Mouse (Mus musculus) embryo, embryonic 11.5 days (tissue): ENCODE results near the gene Def8.
"Not testable (repeated sequence)": the region's sequence is repeated elsewhere in the genome, so short reads cannot be mapped to it uniquely, and the experiment has no call there.

Experiments used
- DNase-seq: peaks from one replicate; pipeline ENCODE4 v3.0.0-alpha.2; 2012; ENCODE audit warnings: low read depth, low spot score

Gene Def8

GRCm38 (mm10) chr8:123432381-123432780 is 9.1 kb downstream of the Def8 start:
- no peak for DNase-seq

- not testable (repeated sequence) for DNase-seq
Measured at GRCm38 (mm10) chr8:123433241-123433974, 10.1 kb downstream of the Def8 start.

- DNase-seq = no peak
Measured at GRCm38 (mm10) chr8:123441788-123442187, 18.5 kb downstream of the Def8 start.

- no peak for DNase-seq
Measured at GRCm38 (mm10) chr8:123442351-123442750, 19.0 kb downstream of the Def8 start.

GRCm38 (mm10) chr8:123442871-123443575 is 19.7 kb downstream of the Def8 start:
- DNase-seq = peak; percentile 85

- no peak for DNase-seq
Measured at GRCm38 (mm10) chr8:123443576-123443921, 20.2 kb downstream of the Def8 start.

- no peak for DNase-seq
Measured at GRCm38 (mm10) chr8:123444131-123444530, 20.8 kb downstream of the Def8 start.

GRCm38 (mm10) chr8:123445981-123446380 is 22.7 kb downstream of the Def8 start:
- DNase-seq = no peak

GRCm38 (mm10) chr8:123446799-123447198 is 23.5 kb downstream of the Def8 start:
- DNase-seq = no peak

- DNase-seq = no peak
Measured at GRCm38 (mm10) chr8:123450783-123451182, 27.5 kb downstream of the Def8 start.

- not testable (repeated sequence) for DNase-seq
Measured at GRCm38 (mm10) chr8:123451747-123452146, 28.4 kb downstream of the Def8 start.

- DNase-seq = no peak
Measured at GRCm38 (mm10) chr8:123452149-123452548, 28.8 kb downstream of the Def8 start.

- no peak for DNase-seq
Measured at GRCm38 (mm10) chr8:123453291-123453690, 30.0 kb downstream of the Def8 start.

- no peak for DNase-seq
Measured at GRCm38 (mm10) chr8:123453951-123454350, 30.6 kb downstream of the Def8 start.

- DNase-seq = no peak
Measured at GRCm38 (mm10) chr8:123454559-123454958, 31.2 kb downstream of the Def8 start.

GRCm38 (mm10) chr8:123463651-123464050 is 40.3 kb downstream of the Def8 start:
- DNase-seq = no peak

GRCm38 (mm10) chr8:123467476-123467875 is 44.1 kb downstream of the Def8 start:
- no peak for DNase-seq

GRCm38 (mm10) chr8:123472991-123473390 is 49.7 kb downstream of the Def8 start:
- not testable (repeated sequence) for DNase-seq

GRCm38 (mm10) chr8:123474549-123474948 is 51.2 kb downstream of the Def8 start:
- DNase-seq = not testable (repeated sequence)

- DNase-seq = no peak
Measured at GRCm38 (mm10) chr8:123476911-123477736, 53.8 kb downstream of the Def8 start.

- peak; percentile 89 for DNase-seq
Measured at GRCm38 (mm10) chr8:123477737-123478258, 54.5 kb downstream of the Def8 start, which contains the start of gene Afg3l1. TSS of gene Afg3l1 (plus strand) at chr8:123477903.
